Mouse (Mus musculus): ENCODE data around the gene Ccr5.

- TF ChIP-seq GATA1 (IDR thresholded peaks at IDR 0.05; ENCODE audit: low read length) (no peak), TAL1 (IDR thresholded peaks at IDR 0.05; ENCODE audit: low read length) (no peak)
These were observed at the start of gene Ccr5 for GRCm38 (mm10) chr9:124121387-124122184.
